Mouse (Mus musculus): ENCODE results near the gene Trim62. TPM values are rescaled to one million over a fixed set of nuclear protein-coding genes. Genes with fewer than 3 reads are reported as not detected.

Gene Trim62
- polyA plus RNA-seq, 1 experiment from 2014 or later: 2.8 TPM

GRCm38 (mm10) chr4:128910276-128911063 lies 27.1 kb downstream of the Trim62 start:
- no peak overlapping the region for H3K9ac ChIP-seq
- H3K27ac ChIP-seq (replicated peaks): no peak overlapping the region
- no peak for ATAC-seq (ENCODE audit: extremely low read depth, insufficient number of reproducible peaks, low FRiP score, low TSS enrichment)
- H3K4me2 ChIP-seq: no peak overlapping the region
- H3K36me3 ChIP-seq: peaks cover 23% of the 10 kb centered on the region
- H3K4me1 ChIP-seq: 0 out of 2 replicates have a peak, but pooled peaks cover 3% of the 10 kb centered on the region
- no peaks in the 10 kb centered on the region for H3K9me3 ChIP-seq
- no peak overlapping the region for H3K4me3 ChIP-seq
- 60% methylated on average over 8 of the region's 8 CpGs for WGBS
- peaks cover 18% of the 10 kb centered on the region; the same call in 1 of the 2 replicates for H3K27me3 ChIP-seq (replicated peaks)

- WGBS: 81% methylated on average over 10 of the region's 10 CpGs
- Histone ChIP-seq H3K27me3 (replicated peaks) (peaks cover 17% of the 10 kb centered on the region), H3K9me3 (no peaks in the 10 kb centered on the region), H3K27ac (replicated peaks) (no peak overlapping the region), H3K4me2 (no peak overlapping the region), H3K4me1 (0 out of 2 replicates have a peak, but pooled peaks cover 3% of the 10 kb centered on the region), H3K4me3 (no peak overlapping the region), H3K36me3 (peaks cover 23% of the 10 kb centered on the region), H3K9ac (no peak overlapping the region)
- ATAC-seq (ENCODE audit: extremely low read depth, insufficient number of reproducible peaks, low FRiP score, low TSS enrichment): no peak
Observed at GRCm38 (mm10) chr4:128912085-128912484, 28.7 kb downstream of the Trim62 start.

GRCm38 (mm10) chr4:128913794-128914193 lies 30.4 kb downstream of the Trim62 start:
- H3K4me1 ChIP-seq: peaks cover 10% of the 10 kb centered on the region
- H3K27me3 ChIP-seq (replicated peaks): peaks cover 16% of the 10 kb centered on the region
- no peak overlapping the region for H3K27ac ChIP-seq (replicated peaks)
- WGBS: 22% methylated on average over 4 of the region's 4 CpGs
- ATAC-seq (ENCODE audit: extremely low read depth, insufficient number of reproducible peaks, low FRiP score, low TSS enrichment): no peak
- H3K9me3 ChIP-seq: no peaks in the 10 kb centered on the region
- no peak overlapping the region for H3K9ac ChIP-seq
- H3K36me3 ChIP-seq: peaks cover 23% of the 10 kb centered on the region
- no peak overlapping the region for H3K4me2 ChIP-seq
- H3K4me3 ChIP-seq: no peak overlapping the region

- H3K9ac ChIP-seq: no peak overlapping the region
- H3K27ac ChIP-seq (replicated peaks): no peak overlapping the region
- no peaks in the 10 kb centered on the region for H3K36me3 ChIP-seq
- H3K27me3 ChIP-seq (replicated peaks): peaks cover 23% of the 10 kb centered on the region
- peaks cover 15% of the 10 kb centered on the region for H3K4me1 ChIP-seq
- H3K4me2 ChIP-seq: no peak overlapping the region
- no peak for ATAC-seq (ENCODE audit: extremely low read depth, insufficient number of reproducible peaks, low FRiP score, low TSS enrichment)
- H3K4me3 ChIP-seq: no peak overlapping the region
- WGBS: 65% methylated on average over 3 of the region's 3 CpGs
- H3K9me3 ChIP-seq: no peaks in the 10 kb centered on the region
Observed at GRCm38 (mm10) chr4:128917119-128917518, 33.7 kb downstream of the Trim62 start.

GRCm38 (mm10) chr4:128917756-128918155 lies 34.4 kb downstream of the Trim62 start:
- H3K4me2 ChIP-seq: no peak overlapping the region
- H3K4me3 ChIP-seq: no peak overlapping the region
- 0 out of 2 replicates have a peak overlapping the region, but pooled peaks have one; percentile 17 for H3K27ac ChIP-seq (replicated peaks)
- H3K36me3 ChIP-seq: no peaks in the 10 kb centered on the region
- H3K9me3 ChIP-seq: no peaks in the 10 kb centered on the region
- no peak for ATAC-seq (ENCODE audit: extremely low read depth, insufficient number of reproducible peaks, low FRiP score, low TSS enrichment)
- H3K4me1 ChIP-seq: peaks cover 15% of the 10 kb centered on the region
- WGBS: 71% methylated on average over 6 of the region's 6 CpGs
- H3K9ac ChIP-seq: no peak overlapping the region
- H3K27me3 ChIP-seq (replicated peaks): peaks cover 26% of the 10 kb centered on the region

GRCm38 (mm10) chr4:128918187-128918586 lies 34.8 kb downstream of the Trim62 start:
- H3K4me2 ChIP-seq: 0 out of 2 replicates have a peak overlapping the region, but pooled peaks have one; percentile 3
- 0 out of 2 replicates have a peak overlapping the region, but pooled peaks have one; percentile 36 for H3K27ac ChIP-seq (replicated peaks)
- H3K4me3 ChIP-seq: no peak overlapping the region
- 35% methylated on average over 3 of the region's 3 CpGs for WGBS
- H3K9me3 ChIP-seq: no peaks in the 10 kb centered on the region
- peak; percentile 25; the same call in 1 of the 2 replicates for ATAC-seq (ENCODE audit: extremely low read depth, insufficient number of reproducible peaks, low FRiP score, low TSS enrichment)
- no peak overlapping the region for H3K9ac ChIP-seq
- H3K36me3 ChIP-seq: no peaks in the 10 kb centered on the region
- H3K27me3 ChIP-seq (replicated peaks): peaks cover 27% of the 10 kb centered on the region
- H3K4me1 ChIP-seq: peaks cover 15% of the 10 kb centered on the region

- Histone ChIP-seq H3K27ac (replicated peaks) (no peak overlapping the region), H3K4me3 (no peak overlapping the region), H3K27me3 (replicated peaks) (peaks cover 27% of the 10 kb centered on the region), H3K4me1 (peaks cover 19% of the 10 kb centered on the region), H3K36me3 (no peaks in the 10 kb centered on the region), H3K4me2 (no peak overlapping the region), H3K9ac (no peak overlapping the region), H3K9me3 (no peaks in the 10 kb centered on the region)
- WGBS: 26% methylated on average over 10 of the region's 10 CpGs
- no peak for ATAC-seq (ENCODE audit: extremely low read depth, insufficient number of reproducible peaks, low FRiP score, low TSS enrichment)
Observed at GRCm38 (mm10) chr4:128919106-128919505, 35.7 kb downstream of the Trim62 start.

GRCm38 (mm10) chr4:128923603-128924002 lies 40.2 kb downstream of the Trim62 start:
- Histone ChIP-seq H3K27ac (replicated peaks) (no peak overlapping the region), H3K36me3 (no peaks in the 10 kb centered on the region), H3K27me3 (replicated peaks) (peaks cover 20% of the 10 kb centered on the region), H3K4me2 (no peak overlapping the region), H3K4me3 (no peak overlapping the region), H3K9me3 (no peaks in the 10 kb centered on the region), H3K4me1 (peaks cover 19% of the 10 kb centered on the region), H3K9ac (no peak overlapping the region)
- WGBS: 54% methylated on average over 3 of the region's 3 CpGs
- no peak for ATAC-seq (ENCODE audit: extremely low read depth, insufficient number of reproducible peaks, low FRiP score, low TSS enrichment)

GRCm38 (mm10) chr4:128924841-128925606 lies 41.6 kb downstream of the Trim62 start:
- WGBS: 12% methylated on average over 36 of the region's 36 CpGs
- Histone ChIP-seq H3K4me1 (peaks cover 14% of the 10 kb centered on the region), H3K27ac (replicated peaks) (no peak overlapping the region), H3K4me2 (peak overlapping the region; percentile 76), H3K9me3 (no peaks in the 10 kb centered on the region), H3K36me3 (no peaks in the 10 kb centered on the region), H3K27me3 (replicated peaks) (peaks cover 20% of the 10 kb centered on the region), H3K4me3 (peak overlapping the region; percentile 49), H3K9ac (peak overlapping the region; percentile 76)
- ATAC-seq (ENCODE audit: extremely low read depth, insufficient number of reproducible peaks, low FRiP score, low TSS enrichment): no peak; the same call in 1 of the 2 replicates

GRCm38 (mm10) chr4:128932783-128933182 lies 49.4 kb downstream of the Trim62 start:
- Histone ChIP-seq H3K9me3 (no peaks in the 10 kb centered on the region), H3K4me3 (no peak overlapping the region), H3K9ac (no peak overlapping the region), H3K4me2 (no peak overlapping the region), H3K27me3 (replicated peaks) (peaks cover 12% of the 10 kb centered on the region; the same call in 1 of the 2 replicates), H3K36me3 (no peaks in the 10 kb centered on the region), H3K27ac (replicated peaks) (no peak overlapping the region), H3K4me1 (no peaks in the 10 kb centered on the region)
- WGBS: 56% methylated on average over 7 of the region's 7 CpGs
- ATAC-seq (ENCODE audit: extremely low read depth, insufficient number of reproducible peaks, low FRiP score, low TSS enrichment): no peak

GRCm38 (mm10) chr4:128935595-128935994 lies 52.2 kb downstream of the Trim62 start:
- no peak overlapping the region for H3K27ac ChIP-seq (replicated peaks)
- H3K4me3 ChIP-seq: no peak overlapping the region
- H3K9ac ChIP-seq: no peak overlapping the region
- peaks cover 12% of the 10 kb centered on the region; the same call in 1 of the 2 replicates for H3K27me3 ChIP-seq (replicated peaks)
- H3K4me2 ChIP-seq: no peak overlapping the region
- H3K9me3 ChIP-seq: no peaks in the 10 kb centered on the region
- WGBS: 47% methylated on average over 5 of the region's 5 CpGs
- no peak for ATAC-seq (ENCODE audit: extremely low read depth, insufficient number of reproducible peaks, low FRiP score, low TSS enrichment)
- no peaks in the 10 kb centered on the region for H3K4me1 ChIP-seq
- H3K36me3 ChIP-seq: no peaks in the 10 kb centered on the region
